Mouse (Mus musculus) gonadal fat pad, adult 2 months (tissue): ENCODE results near the gene Limk1. TPM values are rescaled to one million over a fixed set of nuclear protein-coding genes. Genes with fewer than 3 reads are reported as not detected.
"Not testable (repeated sequence)": the region's sequence is repeated elsewhere in the genome, so short reads cannot be mapped to it uniquely, and the experiment has no call there.

Source experiments
- DNase-seq: peaks from one replicate; pipeline ENCODE4 v3.0.0-alpha.2; 2012; ENCODE audit warnings: low read depth
- polyA plus RNA-seq: library from polyadenylated mRNA; depleted of rRNA; stranded (reverse); fragments of >200 nt; gene quantifications from 2 replicates; pipeline ENCODE4 v1.2.3, GENCODE M21; 2012

The Limk1 gene
- polyA plus RNA-seq, 1 experiment = 14.7 TPM

- DNase-seq = no peak
Measured at GRCm38 (mm10) chr5:134677491-134677890, 10.9 kb downstream of the Limk1 start.

- DNase-seq = no peak
Measured at GRCm38 (mm10) chr5:134675956-134676759, 12.2 kb downstream of the Limk1 start.

- no peak for DNase-seq
Measured at GRCm38 (mm10) chr5:134674977-134675376, 13.4 kb downstream of the Limk1 start.

GRCm38 (mm10) chr5:134672611-134673010 is 15.8 kb downstream of the Limk1 start:
- no peak for DNase-seq

GRCm38 (mm10) chr5:134672198-134672516 is 16.2 kb downstream of the Limk1 start:
- no peak for DNase-seq

DNA sequence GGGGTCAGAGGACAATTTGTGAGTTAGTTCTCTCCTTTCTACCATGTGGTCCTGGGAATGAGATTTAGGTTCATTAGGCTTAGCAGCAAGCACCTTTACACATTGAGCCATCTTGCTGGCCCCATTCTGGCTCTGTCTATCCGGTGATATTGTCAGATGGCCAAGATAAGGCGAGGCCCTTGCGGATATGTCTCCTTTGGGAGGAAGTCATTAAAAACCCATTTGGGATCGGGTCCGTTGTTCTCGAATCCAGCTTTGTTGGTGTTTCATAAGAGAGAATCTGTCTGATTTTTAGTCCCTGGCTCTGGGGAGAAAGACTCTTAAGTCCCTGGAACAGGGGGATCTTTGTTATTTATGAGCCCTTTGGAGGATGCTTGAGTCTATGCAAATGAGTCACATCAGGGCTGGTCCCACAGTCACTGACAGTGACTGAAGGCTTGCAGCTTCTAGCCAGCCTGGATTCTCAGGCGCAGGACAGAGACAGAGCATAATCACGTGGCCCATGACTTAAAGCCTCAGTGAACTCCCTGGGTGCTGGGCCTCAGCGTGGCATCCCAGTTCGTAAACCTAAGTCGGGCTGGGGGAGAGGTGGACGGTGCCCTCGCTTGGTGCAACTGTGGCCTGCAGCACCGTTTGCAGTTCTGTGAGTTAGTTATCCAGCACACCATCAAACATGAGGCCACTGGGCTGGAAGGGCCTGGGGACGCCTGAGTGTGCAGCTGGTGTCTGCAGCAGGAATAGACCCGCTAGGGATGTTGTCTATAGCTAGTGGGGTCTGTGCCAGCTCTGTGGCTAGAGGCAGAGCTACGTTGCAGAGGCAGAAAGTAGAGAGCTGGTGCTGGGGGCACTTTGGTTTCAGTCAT is 16.8 kb downstream of the Limk1 start:
- no peak for DNase-seq

GRCm38 (mm10) chr5:134669001-134669708 is 19.2 kb downstream of the Limk1 start:
- no peak for DNase-seq

GRCm38 (mm10) chr5:134668495-134668894 is 19.9 kb downstream of the Limk1 start:
- DNase-seq = no peak

GRCm38 (mm10) chr5:134656708-134657107 is 31.7 kb downstream of the Limk1 start:
- DNase-seq = no peak

DNA sequence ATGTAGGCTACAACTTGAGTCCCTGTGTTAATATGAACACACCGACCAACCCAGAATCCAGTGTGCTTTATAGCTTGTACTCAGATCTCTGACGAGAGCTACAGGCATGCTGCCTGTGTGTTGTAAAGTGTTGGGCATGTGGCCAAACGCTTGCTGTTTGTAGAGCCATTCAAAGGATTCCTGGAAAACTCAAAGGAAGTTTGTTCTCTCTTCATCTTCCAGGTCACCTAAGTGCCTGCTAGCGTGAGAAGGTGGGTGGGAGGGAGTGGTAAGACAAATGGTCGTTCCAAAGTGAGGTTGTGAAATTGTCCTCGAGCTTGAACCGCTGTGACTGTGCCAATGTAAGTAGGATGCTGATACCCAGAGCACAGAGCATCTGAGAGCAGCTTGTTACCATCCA is 36.4 kb downstream of the Limk1 start:
- peak; percentile 85 for DNase-seq

DNA sequence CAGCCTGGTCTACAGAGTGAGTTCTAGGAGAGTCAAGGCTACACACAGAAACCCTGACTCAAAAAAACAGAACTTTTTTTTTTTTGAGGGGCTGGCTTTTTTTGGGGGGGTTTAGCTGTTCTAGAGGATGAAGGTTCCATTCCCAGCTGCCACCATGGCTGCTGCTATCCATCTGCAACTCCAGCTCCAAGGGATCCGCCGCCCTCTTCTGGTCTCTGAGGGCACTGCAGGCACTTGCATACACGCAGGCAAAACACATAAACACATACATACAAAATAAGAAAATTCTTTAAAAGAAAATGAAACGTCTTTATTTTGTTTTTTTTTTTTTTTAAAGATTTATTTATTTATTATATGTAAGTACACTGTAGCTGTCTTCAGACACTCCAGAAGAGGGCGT is 37.5 kb downstream of the Limk1 start:
- no peak for DNase-seq

DNA sequence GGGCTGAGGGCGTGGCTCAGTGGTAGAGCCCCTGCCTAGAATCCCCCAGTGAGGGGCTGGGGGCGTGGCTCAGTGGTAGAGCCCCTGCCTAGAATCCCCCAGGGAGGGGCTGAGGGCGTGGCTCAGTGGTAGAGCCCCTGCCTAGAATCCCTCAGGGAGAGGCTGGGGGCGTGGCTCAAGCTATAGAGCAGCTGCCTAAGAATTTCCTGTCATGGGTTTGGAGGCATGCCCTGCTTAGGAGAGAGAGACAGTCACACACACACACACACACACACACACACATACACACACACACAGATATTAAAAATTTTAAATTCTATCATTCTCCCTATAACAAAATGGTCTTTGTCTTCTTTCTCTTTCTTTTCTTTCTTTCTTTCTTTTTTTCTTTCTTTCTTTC is 39.4 kb downstream of the Limk1 start:
- not testable (repeated sequence) for DNase-seq

GRCm38 (mm10) chr5:134647394-134647793 is 41.0 kb downstream of the Limk1 start:
- DNase-seq = no peak

DNA sequence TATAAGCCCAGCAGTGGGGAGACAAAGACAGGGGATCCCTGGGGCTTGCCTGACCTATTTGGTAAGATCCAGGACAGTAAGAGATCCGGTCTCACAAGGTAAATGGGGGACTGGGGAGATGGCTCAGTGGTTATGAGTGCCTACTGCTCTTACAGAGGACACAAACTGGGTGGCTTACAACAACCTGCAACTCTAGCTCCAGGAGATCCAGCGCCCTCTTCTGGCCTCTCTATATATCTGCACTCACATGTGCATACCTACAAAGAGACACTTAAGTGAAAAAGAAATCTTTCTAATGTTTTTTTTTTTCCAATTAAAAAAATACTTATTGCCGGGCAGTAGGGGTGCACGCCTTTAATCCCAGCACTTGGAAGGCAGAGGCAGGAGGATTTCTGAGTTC is 41.9 kb downstream of the Limk1 start:
- DNase-seq = no peak

- no peak for DNase-seq
Measured at GRCm38 (mm10) chr5:134644643-134645118, 43.7 kb downstream of the Limk1 start.

- no peak for DNase-seq
Measured at GRCm38 (mm10) chr5:134644121-134644520, 44.3 kb downstream of the Limk1 start.

DNA sequence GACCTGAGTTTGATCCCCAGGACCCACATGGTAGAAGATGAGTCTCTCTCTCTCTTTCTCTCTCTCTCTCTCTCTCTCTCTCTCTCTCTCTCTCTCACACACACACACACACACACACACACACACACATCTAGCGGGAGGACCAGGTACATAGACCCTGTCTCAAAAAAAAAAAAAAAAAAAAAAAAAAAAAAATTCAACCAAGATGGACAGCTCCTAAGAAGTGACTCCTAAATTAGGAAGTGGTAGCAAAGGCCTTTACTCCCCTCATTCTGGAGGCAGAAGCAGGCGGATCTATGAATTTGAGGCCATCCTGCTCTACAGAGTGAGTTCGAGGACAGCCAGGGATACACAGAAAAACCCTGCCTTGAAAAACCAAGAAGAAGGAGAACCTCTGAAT is 48.0 kb downstream of the Limk1 start:
- DNase-seq = no peak

DNA sequence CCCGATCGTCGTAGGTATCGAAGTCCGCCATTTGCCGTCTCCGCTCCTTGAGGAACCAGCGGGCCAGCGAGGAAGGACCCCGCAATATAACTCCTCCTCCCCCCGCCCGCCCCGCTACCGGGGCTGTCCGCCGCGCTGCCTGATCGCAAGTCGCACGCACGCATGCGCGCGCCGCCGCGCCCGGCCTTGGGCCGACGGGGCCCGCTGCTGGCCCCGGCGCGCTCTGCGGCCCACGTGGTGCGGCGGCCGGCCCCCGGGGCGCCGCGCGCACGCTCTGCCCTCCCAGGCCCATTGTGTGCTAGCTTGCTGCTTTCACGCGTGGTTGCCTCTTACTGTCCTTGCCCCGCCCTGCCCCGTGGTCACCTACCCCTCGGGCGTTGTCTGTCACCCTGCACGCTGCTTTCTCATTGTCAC is 49.1 kb downstream of the Limk1 start, which contains the start of gene Eif4h:
TSS of gene Eif4h (minus strand) at position 222 of the 414 bp plus-strand sequence.
- no peak for DNase-seq

GRCm38 (mm10) chr5:134638461-134639268 is 49.7 kb downstream of the Limk1 start:
- no peak for DNase-seq

DNA sequence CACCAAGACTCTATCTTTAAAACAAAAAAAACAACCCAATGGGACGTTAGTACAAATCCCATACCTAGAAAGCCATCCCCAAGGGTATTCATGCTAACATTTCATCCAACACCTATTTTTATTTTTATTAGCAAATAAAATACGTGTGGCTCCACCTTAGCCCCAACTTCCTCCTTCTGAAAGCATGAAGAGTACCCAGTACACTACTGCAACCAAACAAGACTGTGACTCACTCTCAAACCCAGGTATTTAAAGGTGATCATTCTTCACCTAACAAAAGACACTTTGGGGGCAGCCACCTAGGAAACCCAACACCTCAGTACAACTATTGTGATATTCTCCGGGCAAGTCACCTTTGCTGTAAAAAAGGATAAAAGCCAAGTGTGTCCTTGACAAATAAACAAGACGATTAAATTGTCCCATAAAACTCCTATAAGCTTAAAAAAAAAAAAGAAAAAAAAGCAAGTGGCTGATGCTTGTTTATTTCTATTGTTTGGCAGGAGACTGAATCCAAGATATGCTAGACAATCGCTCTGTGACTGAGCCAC is 50.5 kb downstream of the Limk1 start:
- DNase-seq = no peak

GRCm38 (mm10) chr5:134632841-134633240 is 55.6 kb downstream of the Limk1 start:
- DNase-seq = no peak
